Mouse (Mus musculus) thymus, adult 2 months (tissue): ENCODE data around the gene Gpr157.

Experiments used
- CTCF ChIP-seq: fragments of 200-500 bp; IDR thresholded peaks from 2 replicates; pipeline ENCODE4 v1.5.1; 2012; ENCODE audit warnings: mild to moderate bottlenecking, control low read depth, low read length, moderate library complexity, borderline replicate concordance; ENCODE audit not compliant: control insufficient read depth, poor library complexity, insufficient read depth; ENCODE audit errors: extremely low read depth
- POLR2A ChIP-seq: fragments of 200-500 bp; IDR thresholded peaks from 2 replicates; pipeline ENCODE4 v1.6.1; 2012; ENCODE audit warnings: mild to moderate bottlenecking, low read length, control low read depth, moderate library complexity; ENCODE audit not compliant: control insufficient read depth, poor library complexity, insufficient read depth; ENCODE audit errors: extremely low read depth

GRCm38 (mm10) chr4:150049157-150049513 lies 38.0 kb upstream of the Gpr157 start:
- no peak for TF ChIP-seq CTCF
- TF ChIP-seq POLR2A: no peak
